Mouse (Mus musculus) kidney, adult 2 months (tissue): ENCODE results near the gene S100a5.

Experiments used
- CTCF ChIP-seq: fragments of 200-500 bp; conservative IDR thresholded peaks from 2 replicates; pipeline ENCODE4 v1.5.1; 2011; ENCODE audit warnings: low read depth, mild to moderate bottlenecking, control low read depth, low read length, moderate library complexity, mixed read lengths; ENCODE audit not compliant: insufficient read depth, insufficient read length
- POLR2A ChIP-seq: fragments of 200-500 bp; IDR thresholded peaks from one replicate; pipeline ENCODE4 v1.6.1; 2011; ENCODE audit warnings: low read depth, low read length, control low read depth

DNA sequence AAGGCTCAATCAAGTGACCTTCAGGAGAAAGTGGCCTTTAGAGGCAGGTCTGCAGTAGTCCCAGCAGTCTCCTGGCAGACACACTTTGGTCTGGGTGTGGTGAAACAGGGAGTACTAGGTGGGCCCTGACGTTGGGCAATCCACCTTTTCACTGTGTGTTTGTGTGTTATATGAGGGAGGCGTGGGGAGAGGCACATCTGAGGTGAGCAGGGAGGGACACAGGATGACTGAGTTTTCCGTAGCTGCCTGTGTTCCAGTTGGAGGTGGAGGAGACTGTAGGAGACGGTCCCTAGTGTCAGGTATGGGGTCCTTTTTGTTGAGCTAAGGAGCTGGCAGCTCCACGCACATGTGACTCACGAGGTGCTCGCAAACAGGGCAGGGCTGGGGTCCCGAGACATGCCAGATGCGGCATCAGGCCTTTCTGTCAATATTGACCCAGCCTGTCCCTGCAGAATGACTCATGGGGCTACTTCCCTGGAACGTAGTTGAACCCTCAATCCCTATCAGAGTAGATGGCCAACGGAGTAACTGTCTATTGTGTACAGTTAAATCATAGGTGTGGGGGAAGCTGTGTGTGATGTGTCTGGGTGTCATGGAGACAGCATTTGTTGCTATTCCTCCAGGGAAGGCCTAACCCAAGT, 6.4 kb downstream of the S100a5 start:
- TF ChIP-seq CTCF (no peak), POLR2A (no peak)
